Mouse (Mus musculus) liver, embryonic 14.5 days (tissue): ENCODE data around the gene Rybp.

Source experiments
- CTCF ChIP-seq: IDR thresholded peaks from 2 replicates; pipeline ENCODE4 v1.5.1; 2016; ENCODE audit warnings: antibody characterized with exemption, low read depth, control low read depth
- EP300 ChIP-seq: IDR thresholded peaks from 2 replicates; pipeline ENCODE4 v1.6.1; 2016; ENCODE audit warnings: antibody characterized with exemption, low read depth

- TF ChIP-seq EP300: no peak
- TF ChIP-seq CTCF: no peak
Measured at GRCm38 (mm10) chr6:100271992-100272391, 15.3 kb downstream of the Rybp start.
